Mouse (Mus musculus): ENCODE data around the gene Emilin2.

DNA sequence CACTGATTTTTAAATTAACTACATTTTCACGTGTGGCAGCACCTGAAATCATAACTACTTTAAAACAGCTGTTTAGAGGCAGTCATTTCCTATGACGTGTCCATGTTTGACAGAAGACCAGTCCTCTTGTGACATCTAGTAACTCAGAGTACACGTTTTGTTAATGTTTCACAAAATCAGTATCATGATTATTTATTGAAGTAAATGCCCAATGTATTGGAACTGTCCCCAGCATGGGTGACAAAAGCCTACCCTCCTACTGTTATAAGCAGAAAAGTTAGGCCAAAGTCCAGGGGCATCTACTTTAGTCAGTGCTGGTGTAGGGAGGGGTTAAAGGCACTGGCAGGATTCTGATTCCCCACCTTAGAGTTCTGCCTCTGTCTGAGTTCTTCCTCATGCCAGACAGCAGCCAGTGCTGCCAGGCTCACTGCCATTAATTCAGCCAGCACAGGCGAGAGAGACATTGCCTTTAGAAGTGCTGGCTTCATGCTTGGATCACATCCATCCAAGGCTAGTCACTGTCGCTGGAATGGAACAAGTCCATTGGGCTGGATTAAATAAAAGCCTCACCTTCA, 94.6 kb downstream of the Emilin2 start:
- TF ChIP-seq TAL1 (IDR thresholded peaks at IDR 0.05; ENCODE audit: low read length) = no peak
- TF ChIP-seq GATA1 (IDR thresholded peaks at IDR 0.05; ENCODE audit: low read length) = no peak
